ENCODE assay signal across 8 mouse cellular contexts in the genomic region with DNA sequence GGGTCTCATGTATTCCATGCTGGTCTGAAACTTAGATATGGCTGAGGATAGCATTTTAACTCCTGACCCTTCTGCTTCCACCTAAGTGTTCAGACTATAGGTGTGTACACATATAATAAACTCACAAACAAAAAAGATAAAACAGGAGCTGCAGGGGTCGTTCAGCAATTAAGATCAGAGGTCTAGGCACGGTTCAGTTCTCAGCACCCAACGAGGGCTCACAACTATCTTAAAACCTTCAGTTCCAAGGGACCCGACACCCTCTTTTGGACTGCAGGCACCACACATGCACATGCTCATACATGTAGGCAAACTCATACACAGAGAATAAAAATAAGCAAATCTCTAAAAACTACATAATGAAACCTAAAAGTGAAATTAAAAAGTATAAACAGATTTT. TPM values are rescaled to one million over a fixed set of nuclear protein-coding genes. Genes with fewer than 3 reads are reported as not detected.
DNase-seq lines count a peak whose midpoint lies in the region; ATAC-seq and TF ChIP-seq lines count a peak whose summit lies in the region.

No protein-coding gene starts in this region.

- no peaks in the 10 kb centered on the region for H3K27me3 ChIP-seq in heart, embryonic 11.5 days (ENCODE audit: control insufficient read depth, insufficient read depth, low read length)
- H3K27me3 ChIP-seq in ES-Bruce4 (ENCODE audit: control insufficient read depth, insufficient read depth, low read length, poor library complexity, severe bottlenecking), result no peaks in the 10 kb centered on the region
- H3K27me3 ChIP-seq in forebrain, postnatal 0 days (ENCODE audit: insufficient read depth, low read length), result no peaks in the 10 kb centered on the region
- H3K27me3 ChIP-seq in liver, embryonic 16.5 days (ENCODE audit: control insufficient read depth, insufficient read depth, low read depth, low read length), result no peaks in the 10 kb centered on the region

- DNase-seq in heart, postnatal 14 days, result no peak
- DNase-seq in forebrain, postnatal 0 days, result no peak
- DNase-seq in adrenal gland, postnatal 4 days (ENCODE audit: low spot score in 2 of 2), result no peak
- no peak for DNase-seq in left cerebral cortex, adult 11 months (ENCODE audit: low spot score)
- DNase-seq in spleen, postnatal 4 days (ENCODE audit: low spot score in 2 of 2), result no peak

- TF ChIP-seq CTCF in ES-Bruce4 (IDR thresholded peaks at IDR 0.05; ENCODE audit: low read depth, low read length), result no peak
- TF ChIP-seq CTCF in forebrain, postnatal 0 days (IDR thresholded peaks at IDR 0.05; ENCODE audit: low read depth), result no peak

- intact Hi-C loops in heart, postnatal 14 days (cut with DNase I), result loop anchor here (2.0 to 5.0 kb wide), 2 partner anchors 119 to 224 kb away; partner anchors contain the start of gene Adcy9

- no peaks in the 10 kb centered on the region for H3K36me3 ChIP-seq in heart, embryonic 11.5 days (ENCODE audit: control insufficient read depth, insufficient read depth, low read length)
- peaks cover 7% of the 10 kb centered on the region; the same call in 1 of the 2 replicates for H3K36me3 ChIP-seq in ES-Bruce4 (ENCODE audit: control insufficient read depth, insufficient read depth, low read length, poor library complexity, severe bottlenecking)
- H3K36me3 ChIP-seq in forebrain, postnatal 0 days (ENCODE audit: insufficient read depth), result peaks cover 10% of the 10 kb centered on the region
- peaks cover 9% of the 10 kb centered on the region for H3K36me3 ChIP-seq in liver, embryonic 16.5 days (ENCODE audit: control insufficient read depth, insufficient read depth)

- 62% methylated on average over 4 of the region's 4 CpGs for WGBS in heart, embryonic 11.5 days (ENCODE audit: insufficient replicate concordance)
- WGBS in forebrain, postnatal 0 days, result 64% methylated on average over 4 of the region's 4 CpGs
- WGBS in liver, embryonic 16.5 days (ENCODE audit: insufficient replicate concordance), result 49% methylated on average over 4 of the region's 4 CpGs

- ATAC-seq in heart, embryonic 11.5 days (replicated peaks; ENCODE audit: insufficient number of reproducible peaks, low FRiP score, low TSS enrichment), result no peak
- ATAC-seq in forebrain, postnatal 0 days, result no peak
- ATAC-seq in liver, embryonic 16.5 days (ENCODE audit: low read depth), result no peak

- no peak for TF ChIP-seq EP300 in ES-Bruce4 (IDR thresholded peaks at IDR 0.05; ENCODE audit: insufficient read depth, low read depth, low read length)

- peak overlapping the region; percentile 70 for H3K4me2 ChIP-seq in heart, embryonic 11.5 days
- peak overlapping the region; percentile 54 for H3K4me2 ChIP-seq in forebrain, postnatal 0 days (ENCODE audit: low read depth)
- peak overlapping the region; percentile 85 for H3K4me2 ChIP-seq in liver, embryonic 16.5 days (ENCODE audit: low read depth, low read length)

- peaks cover 10% of the 10 kb centered on the region for H3K4me1 ChIP-seq in heart, embryonic 11.5 days (ENCODE audit: control insufficient read depth, insufficient read depth, low read length)
- no peaks in the 10 kb centered on the region for H3K4me1 ChIP-seq in ES-Bruce4 (ENCODE audit: control insufficient read depth, insufficient read depth, low read length)
- peaks cover 3% of the 10 kb centered on the region; the same call in 1 of the 2 replicates for H3K4me1 ChIP-seq in forebrain, postnatal 0 days (ENCODE audit: insufficient read depth)
- peaks cover 10% of the 10 kb centered on the region for H3K4me1 ChIP-seq in liver, embryonic 16.5 days (ENCODE audit: control insufficient read depth, low read depth, low read length)

- H3K9ac ChIP-seq in heart, embryonic 11.5 days (ENCODE audit: low read depth, low read length), result peak overlapping the region; percentile 79; the same call in 1 of the 2 replicates
- H3K9ac ChIP-seq in ES-Bruce4 (ENCODE audit: low read depth, poor library complexity, severe bottlenecking), result peak overlapping the region; percentile 74
- peak overlapping the region; percentile 52; the same call in 1 of the 2 replicates for H3K9ac ChIP-seq in forebrain, postnatal 0 days
- no peak overlapping the region for H3K9ac ChIP-seq in liver, embryonic 16.5 days (ENCODE audit: low read depth, low read length)

- H3K27ac ChIP-seq in heart, embryonic 11.5 days (ENCODE audit: low read depth, low read length), result no peak overlapping the region
- H3K27ac ChIP-seq in ES-Bruce4 (ENCODE audit: insufficient read depth, low read length), result no peak overlapping the region
- peak overlapping the region; percentile 80; the same call in 1 of the 2 replicates for H3K27ac ChIP-seq in forebrain, postnatal 0 days (ENCODE audit: low read depth, low read length)
- no peak overlapping the region for H3K27ac ChIP-seq in liver, embryonic 16.5 days (ENCODE audit: low read length)

- H3K4me3 ChIP-seq in heart, embryonic 11.5 days (ENCODE audit: low read depth, low read length), result peak overlapping the region; percentile 48
- peak overlapping the region; percentile 94 for H3K4me3 ChIP-seq in ES-Bruce4 (ENCODE audit: low read depth, low read length)
- peak overlapping the region; percentile 52 for H3K4me3 ChIP-seq in forebrain, postnatal 0 days (ENCODE audit: low read depth, low read length)
- peak overlapping the region; percentile 57 for H3K4me3 ChIP-seq in liver, embryonic 16.5 days (ENCODE audit: low read depth, low read length)

- no peaks in the 10 kb centered on the region for H3K9me3 ChIP-seq in heart, embryonic 11.5 days (replicated peaks; ENCODE audit: control insufficient read depth, low read length)
- no peaks in the 10 kb centered on the region for H3K9me3 ChIP-seq in ES-Bruce4 (replicated peaks; ENCODE audit: control insufficient read depth, insufficient read depth, low read length, poor library complexity, severe bottlenecking)
- H3K9me3 ChIP-seq in forebrain, postnatal 0 days (ENCODE audit: low read length), result no peaks in the 10 kb centered on the region
- no peaks in the 10 kb centered on the region for H3K9me3 ChIP-seq in liver, embryonic 16.5 days (replicated peaks; ENCODE audit: control insufficient read depth, low read length)

- no peak for TF ChIP-seq POLR2A in ES-Bruce4 (IDR thresholded peaks at IDR 0.05; ENCODE audit: insufficient read depth, low read length)

RNA-seq across cellular contexts. Expression of gene Srl, which starts 0.6 kb away (rescaled TPM):
- 147 and 191 TPM in 2 replicates for polyA plus RNA-seq in heart, embryonic 11.5 days (2014; fragmentation: Nextera tagmentation; extraction: Ambion mirVana)
- 1,000 to 10,000 TPM; 1,039 to 1,112 TPM for total RNA-seq in heart, postnatal 14 days (2021)
- 30.0 and 33.6 TPM in 2 replicates for polyA plus RNA-seq in ES-Bruce4 (2011; ENCODE audit: insufficient read depth, insufficient read length, low read depth, missing spikeins)
- total RNA-seq in forebrain, postnatal 0 days (2014; rRNA removed), result 55.0 and 55.9 TPM in 2 replicates
- 18.8 and 23.4 TPM in 2 replicates for polyA plus RNA-seq in forebrain, postnatal 0 days (2015; fragmentation: Nextera tagmentation; extraction: Ambion mirVana)
- polyA plus RNA-seq in liver, embryonic 16.5 days (2015; fragmentation: Nextera tagmentation; extraction: Ambion mirVana), result 2.9 and 4.4 TPM in 2 replicates
- 10 to 100 TPM; 21.8 to 42.0 TPM for total RNA-seq in adrenal gland, postnatal 4 days (2021)

RNA-seq across cellular contexts. Expression of gene Tfap4, which starts 18.6 kb away (rescaled TPM):
- polyA plus RNA-seq in heart, embryonic 11.5 days (2014; fragmentation: Nextera tagmentation; extraction: Ambion mirVana), result 7.3 and 9.4 TPM in 2 replicates
- total RNA-seq in heart, postnatal 14 days (2021), result 1 to 10 TPM; 3.0 to 3.1 TPM
- polyA plus RNA-seq in ES-Bruce4 (2011; ENCODE audit: insufficient read depth, insufficient read length, low read depth, missing spikeins), result 19.3 and 21.2 TPM in 2 replicates
- 9.1 and 10.2 TPM in 2 replicates for total RNA-seq in forebrain, postnatal 0 days (2014; rRNA removed)
- polyA plus RNA-seq in forebrain, postnatal 0 days (2015; fragmentation: Nextera tagmentation; extraction: Ambion mirVana), result 6.4 and 8.0 TPM in 2 replicates
- polyA plus RNA-seq in liver, embryonic 16.5 days (2015; fragmentation: Nextera tagmentation; extraction: Ambion mirVana), result 4.7 and 4.8 TPM in 2 replicates
- total RNA-seq in adrenal gland, postnatal 4 days (2021), result 10 to 100 TPM; 16.6 to 19.2 TPM

RNA-seq across cellular contexts. Expression of gene Glis2, which starts 53.5 kb away (rescaled TPM):
- 19.3 and 23.3 TPM in 2 replicates for polyA plus RNA-seq in heart, embryonic 11.5 days (2014; fragmentation: Nextera tagmentation; extraction: Ambion mirVana)
- total RNA-seq in heart, postnatal 14 days (2021), result 10 to 100 TPM; 20.8 to 23.0 TPM
- 31.2 and 34.8 TPM in 2 replicates for polyA plus RNA-seq in ES-Bruce4 (2011; ENCODE audit: insufficient read depth, insufficient read length, low read depth, missing spikeins)
- total RNA-seq in forebrain, postnatal 0 days (2014; rRNA removed), result 13.3 and 15.2 TPM in 2 replicates
- 7.1 and 11.6 TPM in 2 replicates for polyA plus RNA-seq in forebrain, postnatal 0 days (2015; fragmentation: Nextera tagmentation; extraction: Ambion mirVana)
- 2.1 and 2.5 TPM in 2 replicates for polyA plus RNA-seq in liver, embryonic 16.5 days (2015; fragmentation: Nextera tagmentation; extraction: Ambion mirVana)
- 10 to 100 TPM; 66.0 to 77.7 TPM for total RNA-seq in adrenal gland, postnatal 4 days (2021)
